13 mouse cellular contexts compared by ENCODE assay signal in genomic region chr17:62863004-62863403, GRCm38 (mm10). TPM values are rescaled to one million over a fixed set of nuclear protein-coding genes. Genes with fewer than 3 reads are reported as not detected.
DNase-seq lines count a peak whose midpoint lies in the region; ATAC-seq and TF ChIP-seq lines count a peak whose summit lies in the region.
"Had no signal": no experiment of that assay in that cellular context is flagged by ENCODE, and none has a peak within 500 bp of the region (broad histone marks: within the 10 kb centered on the region; RNA-seq: fewer than 3 reads in every experiment).

No protein-coding gene starts in this region.

- H3K9me3 ChIP-seq in heart, embryonic 16.5 days (replicated peaks; ENCODE audit: control insufficient read depth, low read length): no peaks in the 10 kb centered on the region
- no peaks in the 10 kb centered on the region for H3K9me3 ChIP-seq in embryonic facial prominence, embryonic 13.5 days
- no peaks in the 10 kb centered on the region for H3K9me3 ChIP-seq in intestine, embryonic 15.5 days
- H3K9me3 ChIP-seq in midbrain, postnatal 0 days (ENCODE audit: low read length): no peaks in the 10 kb centered on the region

- no peaks in the 10 kb centered on the region for H3K27me3 ChIP-seq in heart, embryonic 16.5 days (ENCODE audit: control insufficient read depth, insufficient read depth, low read length)
- no peaks in the 10 kb centered on the region for H3K27me3 ChIP-seq in embryonic facial prominence, embryonic 13.5 days
- no peaks in the 10 kb centered on the region for H3K27me3 ChIP-seq in intestine, embryonic 15.5 days (replicated peaks)
- no peaks in the 10 kb centered on the region for H3K27me3 ChIP-seq in midbrain, postnatal 0 days (ENCODE audit: insufficient read depth, low read length)
- H3K27me3 ChIP-seq: CH12.LX had no signal

- intact Hi-C loops in left cerebral cortex, postnatal 4 days (cut with DNase I): no loop called here

- peak overlapping the region; percentile 51; the same call in 1 of the 2 replicates for H3K4me2 ChIP-seq in heart, embryonic 16.5 days (ENCODE audit: low read depth, low read length)
- peak overlapping the region; percentile 27; the same call in 1 of the 2 replicates for H3K4me2 ChIP-seq in embryonic facial prominence, embryonic 13.5 days
- peak overlapping the region; percentile 43; the same call in 1 of the 2 replicates for H3K4me2 ChIP-seq in intestine, embryonic 15.5 days (replicated peaks)
- H3K4me2 ChIP-seq in midbrain, postnatal 0 days (ENCODE audit: low read depth, low read length, poor library complexity, severe bottlenecking): no peak overlapping the region; the same call in 1 of the 2 replicates

- no peak for ATAC-seq in heart, embryonic 16.5 days (replicated peaks; ENCODE audit: extremely low read depth, insufficient read depth, low FRiP score)
- no peak for ATAC-seq in embryonic facial prominence, embryonic 13.5 days (ENCODE audit: insufficient number of reproducible peaks, insufficient read depth, low FRiP score, low TSS enrichment, low read depth)
- ATAC-seq in intestine, embryonic 15.5 days: no peak
- ATAC-seq in midbrain, postnatal 0 days (ENCODE audit: low FRiP score): no peak

- 64% methylated on average over 3 of the region's 3 CpGs for WGBS in heart, embryonic 16.5 days
- 52% methylated on average over 3 of the region's 3 CpGs for WGBS in embryonic facial prominence, embryonic 13.5 days
- WGBS in intestine, embryonic 15.5 days: 56% methylated on average over 3 of the region's 3 CpGs
- 48% methylated on average over 3 of the region's 3 CpGs for WGBS in midbrain, postnatal 0 days

- peaks cover 12% of the 10 kb centered on the region for H3K4me1 ChIP-seq in heart, embryonic 16.5 days (ENCODE audit: control insufficient read depth, insufficient read depth, low read length)
- H3K4me1 ChIP-seq in embryonic facial prominence, embryonic 13.5 days: peaks cover 22% of the 10 kb centered on the region
- peaks cover 5% of the 10 kb centered on the region; the same call in 1 of the 2 replicates for H3K4me1 ChIP-seq in intestine, embryonic 15.5 days (replicated peaks)
- no peaks in the 10 kb centered on the region for H3K4me1 ChIP-seq in midbrain, postnatal 0 days (ENCODE audit: insufficient read depth, low read length)

- H3K4me3 ChIP-seq in heart, embryonic 16.5 days (ENCODE audit: low read length): no peak overlapping the region
- H3K4me3 ChIP-seq in embryonic facial prominence, embryonic 13.5 days: no peak overlapping the region
- H3K4me3 ChIP-seq in intestine, embryonic 15.5 days (replicated peaks): no peak overlapping the region
- no peak overlapping the region for H3K4me3 ChIP-seq in midbrain, postnatal 0 days (ENCODE audit: low read depth, low read length)
- H3K4me3 ChIP-seq: erythroblast, embryonic 14.5 days; left cerebral cortex, adult 2 months had no signal

- H3K36me3 ChIP-seq in heart, embryonic 16.5 days (ENCODE audit: control insufficient read depth, insufficient read depth): no peaks in the 10 kb centered on the region
- H3K36me3 ChIP-seq in embryonic facial prominence, embryonic 13.5 days: peaks cover 6% of the 10 kb centered on the region
- H3K36me3 ChIP-seq in intestine, embryonic 15.5 days: no peaks in the 10 kb centered on the region
- no peaks in the 10 kb centered on the region for H3K36me3 ChIP-seq in midbrain, postnatal 0 days (ENCODE audit: insufficient read depth, low read length)

- DNase-seq in heart, adult 18-20 months: no peak
- DNase-seq in midbrain, postnatal 0 days (ENCODE audit: low spot score): no peak
- no peak for DNase-seq in left cerebral cortex, postnatal 4 days
- no peak for DNase-seq in layer of hippocampus, postnatal 36 days
- no peak for DNase-seq in adrenal gland, postnatal 14 days
- DNase-seq: lung, postnatal 14 days had no signal

- H3K9ac ChIP-seq in heart, embryonic 16.5 days (ENCODE audit: low read length): peak overlapping the region; percentile 55; the same call in 1 of the 2 replicates
- H3K9ac ChIP-seq in embryonic facial prominence, embryonic 13.5 days: no peak overlapping the region
- H3K9ac ChIP-seq in intestine, embryonic 15.5 days: no peak overlapping the region
- H3K9ac ChIP-seq in midbrain, postnatal 0 days (replicated peaks; ENCODE audit: low read length, poor library complexity, severe bottlenecking): no peak overlapping the region

- H3K27ac ChIP-seq in heart, embryonic 16.5 days (ENCODE audit: low read length): peak overlapping the region; percentile 67
- peak overlapping the region; percentile 44; the same call in 1 of the 2 replicates for H3K27ac ChIP-seq in embryonic facial prominence, embryonic 13.5 days
- peak overlapping the region; percentile 74 for H3K27ac ChIP-seq in intestine, embryonic 15.5 days
- peak overlapping the region; percentile 43; the same call in 1 of the 2 replicates for H3K27ac ChIP-seq in midbrain, postnatal 0 days (ENCODE audit: low read depth, low read length)
- H3K27ac ChIP-seq: kidney, postnatal 0 days; left cerebral cortex, adult 2 months had no signal

- no peak for TF ChIP-seq CTCF in midbrain, postnatal 0 days (IDR thresholded peaks at IDR 0.05)

RNA-seq across cellular contexts. Expression of gene Efna5, which starts 18.1 kb away (rescaled TPM):
- polyA plus RNA-seq in heart, embryonic 16.5 days (2015; fragmentation: Nextera tagmentation; extraction: Ambion mirVana): 19.7 and 22.0 TPM in 2 replicates
- 10 to 100 TPM; 14.0 to 19.6 TPM for total RNA-seq in heart, adult 18-20 months (2021)
- 109 and 119 TPM in 2 replicates for polyA plus RNA-seq in embryonic facial prominence, embryonic 13.5 days (2015; fragmentation: Nextera tagmentation; extraction: Ambion mirVana)
- 25.4 and 30.3 TPM in 2 replicates for polyA plus RNA-seq in intestine, embryonic 15.5 days (2015; fragmentation: Nextera tagmentation; extraction: Ambion mirVana)
- total RNA-seq in midbrain, postnatal 0 days (2014; rRNA removed): 11.1 and 18.3 TPM in 2 replicates
- polyA plus RNA-seq in midbrain, postnatal 0 days (2015; fragmentation: Nextera tagmentation; extraction: Ambion mirVana): 48.1 and 59.5 TPM in 2 replicates
- 10 to 100 TPM; 43.8 to 49.4 TPM for total RNA-seq in left cerebral cortex, postnatal 4 days (2021)
- total RNA-seq in layer of hippocampus, postnatal 36 days (2021): 1 to 10 TPM; 5.2 to 7.2 TPM
- total RNA-seq in adrenal gland, postnatal 14 days (2021): 25.2 and 27.8 TPM in 2 replicates
- polyA plus RNA-seq: erythroblast, embryonic 14.5 days had no signal
